Mouse (Mus musculus) kidney, adult 2 months (tissue): ENCODE data around the gene Pan2.

Source experiments
- CTCF ChIP-seq: fragments of 200-500 bp; conservative IDR thresholded peaks from 2 replicates; pipeline ENCODE4 v1.5.1; 2011; ENCODE audit warnings: low read depth, mild to moderate bottlenecking, control low read depth, low read length, moderate library complexity, mixed read lengths; ENCODE audit not compliant: insufficient read depth, insufficient read length
- POLR2A ChIP-seq: fragments of 200-500 bp; IDR thresholded peaks from one replicate; pipeline ENCODE4 v1.6.1; 2011; ENCODE audit warnings: low read depth, low read length, control low read depth

- no peak for TF ChIP-seq CTCF
- TF ChIP-seq POLR2A, result no peak
Measured at GRCm38 (mm10) chr10:128258953-128259352, 44.2 kb upstream of the Pan2 start.
